Mouse (Mus musculus) brain, embryonic 14.5 days (tissue): ENCODE results near the gene Sash3. TPM values are rescaled to one million over a fixed set of nuclear protein-coding genes. Genes with fewer than 3 reads are reported as not detected.

Source experiments
- DNase-seq: peaks from one replicate; pipeline ENCODE4 v3.0.0-alpha.2; 2011; ENCODE audit warnings: low read depth
- CTCF ChIP-seq: fragments of 200-500 bp; IDR thresholded peaks from 2 replicates; pipeline ENCODE4 v1.5.1; 2012; ENCODE audit warnings: inconsistent platforms, mild to moderate bottlenecking, moderate library complexity, borderline replicate concordance; ENCODE audit not compliant: insufficient read depth, insufficient read length; ENCODE audit errors: extremely low read depth
- POLR2A ChIP-seq: fragments of 200-500 bp; IDR thresholded peaks from 2 replicates; pipeline ENCODE4 v1.6.1; 2012; ENCODE audit warnings: mild to moderate bottlenecking, inconsistent platforms, borderline replicate concordance; ENCODE audit not compliant: poor library complexity, insufficient read depth, insufficient read length, severe bottlenecking; ENCODE audit errors: extremely low read depth
- polyA plus RNA-seq: library from polyadenylated mRNA; depleted of rRNA; stranded (reverse); fragments of >200 nt; gene quantifications from 2 replicates; pipeline ENCODE4 v1.2.3, GENCODE M21; 2012

Sash3 gene
- polyA plus RNA-seq, 1 experiment = 1.0 TPM

- no peak for DNase-seq
- TF ChIP-seq POLR2A = no peak
- TF ChIP-seq CTCF = no peak
Measured at GRCm38 (mm10) chrX:48127502-48128218, 18.6 kb upstream of the Sash3 start.

- no peak for TF ChIP-seq POLR2A
- TF ChIP-seq CTCF = no peak
- no peak for DNase-seq
Measured at GRCm38 (mm10) chrX:48129167-48129566, 17.1 kb upstream of the Sash3 start.

- no peak for DNase-seq
- TF ChIP-seq POLR2A (no peak), CTCF (no peak)
Measured at GRCm38 (mm10) chrX:48136935-48137334, 9.3 kb upstream of the Sash3 start.

GRCm38 (mm10) chrX:48138011-48138410, 8.2 kb upstream of the Sash3 start:
- TF ChIP-seq POLR2A (no peak), CTCF (no peak)
- DNase-seq = no peak

- DNase-seq = peak; percentile 65
- TF ChIP-seq POLR2A (no peak), CTCF (no peak)
Measured at GRCm38 (mm10) chrX:48138539-48139275, 7.5 kb upstream of the Sash3 start.

- DNase-seq = peak; percentile 46
- TF ChIP-seq POLR2A (no peak), CTCF (no peak)
Measured at GRCm38 (mm10) chrX:48139368-48140285, 6.6 kb upstream of the Sash3 start.

GRCm38 (mm10) chrX:48140286-48140877, 5.9 kb upstream of the Sash3 start:
- no peak for TF ChIP-seq CTCF
- no peak for TF ChIP-seq POLR2A
- DNase-seq = no peak

- TF ChIP-seq POLR2A (no peak), CTCF (no peak)
- no peak for DNase-seq
Measured at GRCm38 (mm10) chrX:48141481-48141880, 4.8 kb upstream of the Sash3 start.

- no peak for TF ChIP-seq CTCF
- TF ChIP-seq POLR2A = no peak
- no peak for DNase-seq
Measured at GRCm38 (mm10) chrX:48143415-48144335, 2.6 kb upstream of the Sash3 start.

- DNase-seq = no peak
- no peak for TF ChIP-seq POLR2A
- TF ChIP-seq CTCF = no peak
Measured at GRCm38 (mm10) chrX:48147226-48147625, 990 bp downstream of the Sash3 start.
